Mouse (Mus musculus): ENCODE results near the gene Ss18l2. TPM values are rescaled to one million over a fixed set of nuclear protein-coding genes. Genes with fewer than 3 reads are reported as not detected.
A peak's percentile ranks its signal among the peaks of the same experiment; 100 is the strongest.

The Ss18l2 gene
- polyA plus RNA-seq, 2 experiments = 73.7 to 143 TPM

DNA sequence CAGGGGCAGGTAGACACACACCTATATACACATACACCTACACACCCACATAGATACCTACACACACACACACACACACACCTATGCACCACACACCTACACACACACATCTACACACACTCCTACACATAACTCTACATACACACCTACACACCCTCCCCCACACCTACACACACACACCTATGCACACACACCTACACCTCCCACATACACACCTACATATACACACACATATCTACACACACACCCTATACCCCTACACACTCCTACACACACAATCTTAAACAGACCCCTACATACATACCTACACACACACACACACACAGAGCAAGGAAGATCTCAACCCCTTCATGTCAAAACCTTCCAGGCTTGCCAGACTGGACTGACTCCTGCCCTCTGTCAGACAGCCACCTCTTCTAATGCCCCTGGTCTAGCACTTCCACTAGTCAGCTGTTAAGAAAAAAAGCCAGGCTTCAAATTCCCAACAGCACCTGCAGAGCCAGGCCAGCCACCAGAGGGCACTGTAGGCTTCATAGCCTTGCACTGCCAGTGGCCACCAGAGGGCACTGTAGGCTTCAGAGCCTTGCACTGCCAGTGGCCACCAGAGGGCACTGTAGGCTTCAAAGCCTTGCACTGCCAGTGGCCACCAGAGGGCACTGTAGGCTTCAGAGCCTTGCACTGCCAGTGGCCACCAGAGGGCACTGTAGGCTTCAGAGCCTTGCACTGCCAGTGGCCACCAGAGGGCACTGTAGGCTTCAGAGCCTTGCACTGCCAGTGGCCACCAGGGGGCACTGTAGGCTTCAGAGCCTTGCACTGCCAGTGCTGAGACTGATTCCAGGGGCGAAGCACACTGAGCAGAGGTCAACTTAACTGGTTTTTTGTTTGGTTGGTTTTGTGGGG is 12.7 kb upstream of the Ss18l2 start:
- no peak for TF ChIP-seq POLR2A (IDR thresholded peaks at IDR 0.05; ENCODE audit: borderline replicate concordance, extremely low read depth, insufficient read depth, insufficient read length)
- Histone ChIP-seq H3K4me1 (ENCODE audit: control insufficient read depth, insufficient read depth, low read length) (no peaks in the 10 kb centered on the region), H3K27me3 (ENCODE audit: control insufficient read depth, insufficient read depth, low read length) (no peaks in the 10 kb centered on the region), H3K9ac (ENCODE audit: low read depth, low read length, severe bottlenecking) (no peak overlapping the region), H3K4me3 (replicated peaks; ENCODE audit: low read length) (no peak overlapping the region), H3K27ac (replicated peaks; ENCODE audit: low read depth, low read length) (no peak overlapping the region), H3K36me3 (ENCODE audit: control insufficient read depth, insufficient read depth, low read length) (peaks cover 21% of the 10 kb centered on the region), H3K4me2 (replicated peaks; ENCODE audit: low read depth, low read length, severe bottlenecking) (no peak overlapping the region), H3K9me3 (ENCODE audit: control insufficient read depth, low read length) (no peaks in the 10 kb centered on the region)
- no peak for DNase-seq (ENCODE audit: low spot score)
- WGBS = 93% methylated on average over 1 of the region's 1 CpGs
- no peak for ATAC-seq (ENCODE audit: low FRiP score, low read depth)

DNA sequence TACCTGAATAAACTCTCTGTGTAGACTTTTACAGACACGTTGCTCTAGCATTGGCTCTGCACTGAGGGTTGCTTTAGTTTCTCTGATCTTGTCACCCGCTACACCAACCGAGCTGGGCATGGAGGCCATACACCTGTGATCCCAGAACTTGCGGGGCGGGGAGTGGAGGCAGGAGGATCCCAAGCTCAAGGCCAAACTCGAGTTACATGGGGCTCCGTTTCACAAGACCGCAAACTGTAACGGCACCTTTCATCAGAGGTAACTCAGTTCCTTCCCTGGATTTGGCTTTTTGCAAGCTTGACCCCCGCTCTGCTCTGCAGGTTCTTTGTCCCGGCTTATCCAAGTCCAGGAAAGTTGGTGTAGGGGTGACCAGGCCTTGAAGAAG is 5.9 kb upstream of the Ss18l2 start:
- 36% methylated on average over 11 of the region's 11 CpGs for WGBS
- no peaks in the 10 kb centered on the region for H3K27me3 ChIP-seq (ENCODE audit: control insufficient read depth, insufficient read depth, low read length)
- TF ChIP-seq POLR2A (IDR thresholded peaks at IDR 0.05; ENCODE audit: borderline replicate concordance, extremely low read depth, insufficient read depth, insufficient read length) = no peak
- peaks cover 13% of the 10 kb centered on the region for H3K4me1 ChIP-seq (ENCODE audit: control insufficient read depth, insufficient read depth, low read length)
- no peaks in the 10 kb centered on the region for H3K9me3 ChIP-seq (ENCODE audit: control insufficient read depth, low read length)
- ATAC-seq (ENCODE audit: low FRiP score, low read depth) (no peak), DNase-seq (ENCODE audit: low spot score) (no peak)
- no peaks in the 10 kb centered on the region; the same call in 1 of the 2 replicates for H3K36me3 ChIP-seq (ENCODE audit: control insufficient read depth, insufficient read depth, low read length)
- no peak overlapping the region for H3K27ac ChIP-seq (replicated peaks; ENCODE audit: low read depth, low read length)
- H3K4me3 ChIP-seq (replicated peaks; ENCODE audit: low read length) = peak overlapping the region; percentile 83
- peak overlapping the region; percentile 73 for H3K9ac ChIP-seq (ENCODE audit: low read depth, low read length, severe bottlenecking)
- H3K4me2 ChIP-seq (replicated peaks; ENCODE audit: low read depth, low read length, severe bottlenecking) = peak overlapping the region; percentile 94

DNA sequence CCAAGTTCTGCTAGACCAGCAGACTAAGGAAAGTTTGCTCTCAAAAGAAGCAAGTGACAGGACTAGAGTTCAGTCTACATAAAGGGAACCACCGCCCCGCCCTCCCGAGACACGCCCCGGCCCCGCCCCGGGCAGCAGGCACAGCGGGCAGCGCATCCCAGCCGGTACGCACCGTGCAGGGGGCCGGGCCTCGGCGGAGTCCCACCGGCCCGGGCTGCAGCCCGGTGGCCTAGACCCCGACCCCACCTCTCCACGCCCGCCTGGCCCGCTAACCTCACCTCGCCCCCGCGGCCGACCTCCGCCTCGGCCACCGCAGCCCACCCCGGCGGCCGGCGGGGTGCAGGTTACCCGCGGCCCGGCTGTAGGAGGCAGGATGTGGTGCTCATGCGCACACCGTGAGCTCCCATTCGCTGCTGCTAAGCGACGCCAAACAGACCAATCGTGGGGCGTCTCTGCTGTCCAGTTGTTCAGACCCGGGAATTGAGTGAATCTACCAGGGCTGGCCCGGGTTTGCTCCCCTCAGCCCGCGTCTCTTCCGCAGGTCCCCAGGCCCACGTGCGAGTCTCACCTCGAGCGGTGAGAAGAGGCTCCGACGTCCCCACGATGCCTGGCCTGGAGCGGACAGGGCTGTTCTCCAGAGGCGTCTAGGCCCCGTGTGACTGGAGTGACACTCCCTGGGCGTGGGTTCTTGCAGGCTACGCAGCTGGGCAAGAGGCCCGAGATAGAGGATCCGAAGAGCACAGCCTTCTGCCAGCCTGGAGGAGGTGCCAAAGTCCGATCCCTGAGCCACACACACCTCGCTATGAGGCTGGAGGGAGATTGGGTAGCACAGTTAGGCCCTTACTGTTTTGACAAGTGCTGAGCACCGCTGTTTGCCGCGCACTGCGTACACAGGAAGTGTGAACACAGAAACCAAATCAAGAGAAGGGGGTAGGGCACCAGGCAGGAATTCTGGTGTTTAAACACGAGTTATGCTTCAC is 5.2 kb upstream of the Ss18l2 start, which contains the start of gene Sec22c:
Gene Sec22c, minus strand, starts transcription at position 845 of the 980 bp plus-strand sequence.
- WGBS = 3% methylated on average over 49 of the region's 69 CpGs
- ATAC-seq (ENCODE audit: low FRiP score, low read depth) (peak; percentile 97), DNase-seq (ENCODE audit: low spot score) (peak; percentile 93)
- peak within 1 kb of the TSS; percentile 73 for H3K9ac ChIP-seq (ENCODE audit: low read depth, low read length, severe bottlenecking)
- H3K4me1 ChIP-seq (ENCODE audit: control insufficient read depth, insufficient read depth, low read length) = peaks cover 13% of the 10 kb centered on the region
- no peaks in the 10 kb centered on the region; the same call in 1 of the 2 replicates for H3K36me3 ChIP-seq (ENCODE audit: control insufficient read depth, insufficient read depth, low read length)
- H3K4me3 ChIP-seq (replicated peaks; ENCODE audit: low read length) = peak within 1 kb of the TSS; percentile 83
- TF ChIP-seq POLR2A (IDR thresholded peaks at IDR 0.05; ENCODE audit: borderline replicate concordance, extremely low read depth, insufficient read depth, insufficient read length) = no peak
- peak within 1 kb of the TSS; percentile 72 for H3K27ac ChIP-seq (replicated peaks; ENCODE audit: low read depth, low read length)
- no peaks in the 10 kb centered on the region for H3K27me3 ChIP-seq (ENCODE audit: control insufficient read depth, insufficient read depth, low read length)
- no peaks in the 10 kb centered on the region for H3K9me3 ChIP-seq (ENCODE audit: control insufficient read depth, low read length)
- peak within 1 kb of the TSS; percentile 94 for H3K4me2 ChIP-seq (replicated peaks; ENCODE audit: low read depth, low read length, severe bottlenecking)

DNA sequence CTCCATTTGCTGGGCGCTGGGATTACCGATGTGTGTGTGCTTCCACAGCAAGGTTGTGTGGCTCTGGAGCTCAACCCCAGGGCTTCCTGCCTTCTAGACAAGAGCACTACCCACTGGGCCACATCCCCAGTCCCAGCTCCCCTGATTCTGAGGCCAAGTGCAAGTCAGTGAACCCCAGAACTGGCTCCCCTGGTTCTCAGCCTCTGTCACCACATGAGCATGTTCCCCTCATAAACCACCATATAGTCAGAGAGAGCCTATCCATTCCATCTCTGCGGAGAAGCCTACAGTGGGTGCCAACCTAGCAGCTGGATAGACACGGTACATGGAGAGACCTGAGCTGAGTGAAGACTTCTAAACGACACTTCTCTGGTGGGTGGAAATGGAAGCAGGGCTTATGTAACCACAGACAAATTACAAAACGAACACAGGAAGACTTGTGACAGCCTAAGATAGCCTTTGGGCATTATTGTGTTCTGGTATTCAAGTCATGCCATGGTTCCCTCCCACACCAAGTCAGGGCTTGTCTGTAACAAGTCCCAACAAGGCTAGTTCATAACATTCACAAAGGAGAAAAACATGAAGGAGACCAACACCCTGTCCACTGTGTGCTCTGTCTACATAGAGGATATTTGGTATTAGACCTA is 4.0 kb upstream of the Ss18l2 start:
- DNase-seq (ENCODE audit: low spot score) (no peak), ATAC-seq (ENCODE audit: low FRiP score, low read depth) (no peak)
- Histone ChIP-seq H3K36me3 (ENCODE audit: control insufficient read depth, insufficient read depth, low read length) (no peaks in the 10 kb centered on the region), H3K27me3 (ENCODE audit: control insufficient read depth, insufficient read depth, low read length) (no peaks in the 10 kb centered on the region), H3K27ac (replicated peaks; ENCODE audit: low read depth, low read length) (no peak overlapping the region), H3K4me2 (replicated peaks; ENCODE audit: low read depth, low read length, severe bottlenecking) (no peak overlapping the region), H3K4me1 (ENCODE audit: control insufficient read depth, insufficient read depth, low read length) (peaks cover 14% of the 10 kb centered on the region), H3K9me3 (ENCODE audit: control insufficient read depth, low read length) (no peaks in the 10 kb centered on the region), H3K9ac (ENCODE audit: low read depth, low read length, severe bottlenecking) (no peak overlapping the region), H3K4me3 (replicated peaks; ENCODE audit: low read length) (no peak overlapping the region)
- TF ChIP-seq POLR2A (IDR thresholded peaks at IDR 0.05; ENCODE audit: borderline replicate concordance, extremely low read depth, insufficient read depth, insufficient read length) = no peak
- 77% methylated on average over 6 of the region's 6 CpGs for WGBS
